Mouse (Mus musculus): Measurements from ENCODE around the gene Cebpb. TPM values are rescaled to one million over a fixed set of nuclear protein-coding genes. Genes with fewer than 3 reads are reported as not detected.
A peak's percentile ranks its signal among the peaks of the same experiment; 100 is the strongest.
"Not testable (repeated sequence)": the region's sequence is repeated elsewhere in the genome, so short reads cannot be mapped to it uniquely, and the experiment has no call there.

The Cebpb gene
- polyA plus RNA-seq (2015; fragmentation: Nextera tagmentation; extraction: Ambion mirVana) = 2.0 and 4.5 TPM in 2 replicates

DNA sequence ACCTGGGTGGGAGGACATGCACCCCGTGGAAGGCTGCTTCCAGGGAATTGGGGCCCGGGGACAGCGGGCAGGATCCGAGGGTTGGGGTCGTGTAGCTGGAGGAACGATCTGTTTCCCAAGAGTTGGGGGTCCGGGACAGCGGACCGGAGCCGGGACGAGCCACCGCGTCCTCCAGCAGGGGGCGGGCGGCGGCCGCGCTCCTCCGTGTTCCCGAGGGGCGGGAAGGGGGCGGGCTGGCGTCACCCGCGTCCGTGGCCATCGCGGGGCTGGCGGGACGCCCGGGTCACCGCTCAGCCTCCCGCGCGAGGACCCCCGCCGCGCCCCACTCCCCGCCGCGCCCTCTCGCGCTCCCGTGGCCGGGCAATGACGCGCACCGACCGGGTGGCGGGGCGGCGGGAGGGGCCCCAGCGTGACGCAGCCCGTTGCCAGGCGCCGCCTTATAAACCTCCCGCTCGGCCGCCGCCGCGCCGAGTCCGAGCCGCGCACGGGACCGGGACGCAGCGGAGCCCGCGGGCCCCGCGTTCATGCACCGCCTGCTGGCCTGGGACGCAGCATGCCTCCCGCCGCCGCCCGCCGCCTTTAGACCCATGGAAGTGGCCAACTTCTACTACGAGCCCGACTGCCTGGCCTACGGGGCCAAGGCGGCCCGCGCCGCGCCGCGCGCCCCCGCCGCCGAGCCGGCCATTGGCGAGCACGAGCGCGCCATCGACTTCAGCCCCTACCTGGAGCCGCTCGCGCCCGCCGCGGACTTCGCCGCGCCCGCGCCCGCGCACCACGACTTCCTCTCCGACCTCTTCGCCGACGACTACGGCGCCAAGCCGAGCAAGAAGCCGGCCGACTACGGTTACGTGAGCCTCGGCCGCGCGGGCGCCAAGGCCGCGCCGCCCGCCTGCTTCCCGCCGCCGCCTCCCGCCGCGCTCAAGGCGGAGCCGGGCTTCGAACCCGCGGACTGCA is at the start of gene Cebpb:
TSS of gene Cebpb (plus strand) at position 418 of the 954 bp plus-strand sequence.
- Histone ChIP-seq H3K9me3 (no peaks in the 10 kb centered on the region), H3K36me3 (no peaks in the 10 kb centered on the region), H3K4me3 (peak within 1 kb of the TSS; percentile 81), H3K4me2 (peak within 1 kb of the TSS; percentile 93), H3K4me1 (peaks cover 26% of the 10 kb centered on the region), H3K9ac (peak within 1 kb of the TSS; percentile 91), H3K27me3 (replicated peaks) (peaks cover 40% of the 10 kb centered on the region), H3K27ac (replicated peaks) (peak within 1 kb of the TSS; percentile 75)
- under 1% methylated on average over 124 of the region's 147 CpGs for WGBS
- peak; percentile 44; the same call in 1 of the 2 replicates for ATAC-seq (ENCODE audit: extremely low read depth, insufficient number of reproducible peaks, low FRiP score, low TSS enrichment)

DNA sequence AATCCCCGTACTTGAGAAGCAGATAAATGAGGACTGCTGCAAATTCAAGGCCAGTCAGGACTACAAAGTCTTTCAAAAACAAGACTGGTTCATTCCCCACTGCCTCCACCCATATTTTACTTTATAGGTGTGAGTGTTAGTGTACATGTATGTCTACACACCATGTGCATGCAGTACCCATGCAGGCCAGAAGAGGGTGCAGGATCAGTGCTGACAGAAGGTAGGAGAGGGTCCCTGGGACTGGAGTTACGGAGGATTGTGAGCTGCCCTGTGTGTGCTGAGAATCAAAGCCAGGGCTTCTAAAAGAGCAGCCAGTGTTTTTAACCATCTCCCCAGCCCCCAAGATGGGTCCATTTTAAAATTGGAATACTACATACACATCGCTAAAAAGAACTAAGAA is 48.4 kb upstream of the Cebpb start:
- H3K9ac ChIP-seq = no peak overlapping the region
- no peak for ATAC-seq (ENCODE audit: extremely low read depth, insufficient number of reproducible peaks, low FRiP score, low TSS enrichment)
- H3K27ac ChIP-seq (replicated peaks) = no peak overlapping the region
- peaks cover 31% of the 10 kb centered on the region for H3K36me3 ChIP-seq
- H3K4me2 ChIP-seq = no peak overlapping the region
- 73% methylated on average over 3 of the region's 3 CpGs for WGBS
- 0 out of 2 replicates have a peak, but pooled peaks cover 5% of the 10 kb centered on the region for H3K9me3 ChIP-seq
- no peak overlapping the region for H3K4me3 ChIP-seq
- no peaks in the 10 kb centered on the region for H3K4me1 ChIP-seq
- no peaks in the 10 kb centered on the region for H3K27me3 ChIP-seq (replicated peaks)

DNA sequence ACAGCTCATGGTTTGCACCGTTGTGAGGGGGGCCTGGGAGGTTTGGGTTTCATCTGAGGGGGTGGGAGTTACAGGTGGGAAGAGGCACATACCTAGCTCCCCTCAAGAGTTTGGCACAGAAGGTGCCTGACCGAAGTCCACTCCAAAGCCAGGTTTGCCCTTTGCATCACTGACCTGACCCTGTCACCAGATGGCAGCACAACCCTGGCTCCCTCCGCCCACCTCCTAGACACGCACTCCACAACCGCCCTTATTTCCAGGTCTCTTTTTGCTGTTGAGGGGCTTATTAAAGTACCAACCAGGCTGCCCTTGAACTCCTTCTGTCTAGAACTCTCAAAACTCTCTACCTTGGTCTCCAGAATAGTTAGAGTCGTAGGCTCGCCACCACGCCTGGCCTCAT is 47.4 kb upstream of the Cebpb start:
- H3K4me1 ChIP-seq = no peaks in the 10 kb centered on the region
- H3K36me3 ChIP-seq = peaks cover 41% of the 10 kb centered on the region
- H3K9me3 ChIP-seq = no peaks in the 10 kb centered on the region
- no peak overlapping the region for H3K27ac ChIP-seq (replicated peaks)
- H3K4me2 ChIP-seq = no peak overlapping the region
- WGBS = 41% methylated on average over 8 of the region's 8 CpGs
- H3K9ac ChIP-seq = no peak overlapping the region
- no peak overlapping the region for H3K4me3 ChIP-seq
- no peak for ATAC-seq (ENCODE audit: extremely low read depth, insufficient number of reproducible peaks, low FRiP score, low TSS enrichment)
- H3K27me3 ChIP-seq (replicated peaks) = no peaks in the 10 kb centered on the region

DNA sequence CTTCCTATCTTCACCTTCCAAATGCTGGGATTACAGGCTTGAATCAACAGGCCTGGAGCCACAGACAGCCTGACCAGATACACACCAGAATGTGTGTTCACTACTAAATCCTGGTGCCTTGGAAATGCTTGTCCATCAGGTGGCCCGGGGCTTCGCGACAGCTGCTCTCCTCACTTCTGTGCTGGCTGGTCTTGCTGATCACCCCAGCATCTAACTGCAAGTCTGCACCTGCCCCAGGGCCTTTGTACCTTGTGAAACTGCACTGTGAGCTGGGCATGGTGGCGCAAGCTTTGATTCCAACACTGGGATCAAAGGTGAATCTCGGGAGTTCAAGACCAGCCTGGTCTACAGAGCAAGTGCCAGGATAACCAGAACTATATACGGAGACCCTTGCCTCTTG is 46.6 kb upstream of the Cebpb start:
- Histone ChIP-seq H3K36me3 (peaks cover 42% of the 10 kb centered on the region), H3K4me3 (no peak overlapping the region), H3K4me2 (no peak overlapping the region), H3K27ac (replicated peaks) (no peak overlapping the region), H3K4me1 (no peaks in the 10 kb centered on the region), H3K9me3 (no peaks in the 10 kb centered on the region), H3K27me3 (replicated peaks) (no peaks in the 10 kb centered on the region), H3K9ac (no peak overlapping the region)
- 90% methylated on average over 6 of the region's 6 CpGs for WGBS
- no peak for ATAC-seq (ENCODE audit: extremely low read depth, insufficient number of reproducible peaks, low FRiP score, low TSS enrichment)

DNA sequence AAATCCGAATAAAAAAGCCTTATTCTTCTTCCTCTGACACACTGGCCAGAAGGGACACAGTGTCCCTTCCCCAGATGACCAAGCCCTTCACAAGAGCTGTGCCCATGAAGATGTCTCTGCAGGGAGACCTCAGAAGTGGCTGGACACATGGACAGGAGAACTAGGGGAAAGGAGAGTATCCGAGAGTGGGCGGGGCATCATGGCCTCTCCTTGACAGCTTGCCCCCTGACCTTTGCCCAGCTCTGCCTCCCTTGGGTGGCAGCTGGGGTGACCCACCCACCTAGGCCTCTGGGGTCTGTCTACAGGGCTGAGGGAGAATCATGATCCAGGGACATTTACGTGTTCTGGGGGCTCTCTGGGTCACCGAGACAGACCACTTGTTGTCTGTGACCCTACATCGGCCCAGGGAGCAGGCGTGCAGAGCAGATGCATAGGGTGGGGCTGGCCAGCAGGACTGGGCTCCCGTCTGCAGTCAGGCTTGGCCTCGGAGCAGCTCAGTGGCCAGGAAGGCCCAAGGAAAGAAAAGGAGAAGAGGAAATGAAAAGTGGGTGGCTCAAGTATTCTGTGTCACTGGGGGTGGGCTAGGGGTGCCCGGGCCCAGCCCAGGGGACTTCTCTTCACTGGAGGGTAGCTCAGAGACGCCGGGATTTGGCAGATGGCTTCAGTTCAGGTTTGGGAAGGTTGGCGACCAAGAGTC is 45.2 kb upstream of the Cebpb start:
- not testable (repeated sequence) for H3K4me2 ChIP-seq; H3K9ac ChIP-seq; H3K27ac ChIP-seq (replicated peaks); H3K4me1 ChIP-seq; H3K4me3 ChIP-seq; H3K9me3 ChIP-seq; H3K27me3 ChIP-seq (replicated peaks)
- WGBS = 80% methylated on average over 13 of the region's 13 CpGs
- ATAC-seq (ENCODE audit: extremely low read depth, insufficient number of reproducible peaks, low FRiP score, low TSS enrichment) = 0 out of 2 replicates have a peak, but pooled peaks have one; percentile 27
- H3K36me3 ChIP-seq = peaks cover 49% of the 10 kb centered on the region

DNA sequence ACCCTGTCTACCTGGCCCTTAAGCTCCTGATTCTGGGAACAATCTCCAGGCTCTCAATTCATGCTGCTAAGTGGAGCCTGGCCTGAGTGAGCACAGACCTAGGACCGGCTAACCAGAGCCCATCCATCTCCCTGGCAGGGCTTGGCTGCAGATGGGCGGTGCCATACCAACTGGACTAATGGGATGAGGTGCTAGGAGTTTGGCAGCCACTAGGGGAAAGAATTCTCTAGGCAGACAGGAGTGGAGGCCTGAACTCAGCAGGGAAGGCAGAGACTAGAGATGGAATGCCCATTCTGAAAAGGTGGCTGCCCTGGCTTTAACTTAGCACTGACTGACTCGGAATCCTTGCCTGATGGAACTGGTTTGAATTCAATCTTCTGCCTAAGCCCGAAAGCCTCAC is 42.3 kb upstream of the Cebpb start:
- no peaks in the 10 kb centered on the region for H3K27me3 ChIP-seq (replicated peaks)
- no peak overlapping the region for H3K9ac ChIP-seq
- H3K4me3 ChIP-seq = no peak overlapping the region
- H3K9me3 ChIP-seq = no peaks in the 10 kb centered on the region
- H3K36me3 ChIP-seq = peaks cover 64% of the 10 kb centered on the region
- no peak for ATAC-seq (ENCODE audit: extremely low read depth, insufficient number of reproducible peaks, low FRiP score, low TSS enrichment)
- H3K4me2 ChIP-seq = no peak overlapping the region
- no peaks in the 10 kb centered on the region for H3K4me1 ChIP-seq
- WGBS = 74% methylated on average over 4 of the region's 4 CpGs
- H3K27ac ChIP-seq (replicated peaks) = no peak overlapping the region

DNA sequence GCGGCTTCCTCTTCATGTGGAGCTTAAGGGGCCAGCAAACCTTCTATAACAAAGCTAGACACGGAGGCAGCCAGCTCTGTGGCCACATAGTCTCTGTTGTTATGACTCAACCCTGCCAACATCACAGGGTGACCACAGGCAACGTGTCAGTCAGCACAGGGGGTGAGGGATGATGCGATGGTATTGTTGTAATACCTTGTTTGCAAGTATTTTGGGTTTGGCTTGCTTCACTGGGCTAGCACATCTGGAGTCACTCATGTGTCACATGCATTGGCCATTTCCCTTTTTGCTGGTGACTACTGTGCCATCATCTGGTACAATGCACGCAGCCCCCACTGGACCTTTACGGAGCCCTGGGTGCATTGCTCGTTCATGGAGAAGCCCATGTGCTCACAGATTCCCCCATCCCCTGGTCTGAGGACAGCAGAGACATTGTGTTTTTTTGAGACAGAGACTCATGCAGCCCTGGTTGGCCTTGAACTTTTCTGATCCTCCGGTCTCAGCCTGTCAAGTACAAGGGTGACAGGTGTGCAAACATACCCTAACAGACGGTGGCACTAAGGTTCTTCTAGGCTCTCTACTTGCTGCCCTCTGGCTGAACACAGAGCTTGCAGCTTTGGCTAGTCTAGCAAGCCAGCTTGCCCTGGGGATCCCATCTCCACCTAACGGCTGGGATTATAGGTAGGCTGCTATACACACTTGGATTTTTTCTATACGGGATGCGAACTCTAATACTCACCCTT is 39.3 kb upstream of the Cebpb start:
- Histone ChIP-seq H3K4me1 (peaks cover 1% of the 10 kb centered on the region; the same call in 1 of the 2 replicates), H3K36me3 (peaks cover 69% of the 10 kb centered on the region), H3K9ac (no peak overlapping the region), H3K27ac (replicated peaks) (no peak overlapping the region), H3K4me2 (no peak overlapping the region), H3K4me3 (no peak overlapping the region), H3K9me3 (no peaks in the 10 kb centered on the region), H3K27me3 (replicated peaks) (no peaks in the 10 kb centered on the region)
- ATAC-seq (ENCODE audit: extremely low read depth, insufficient number of reproducible peaks, low FRiP score, low TSS enrichment) = no peak
- WGBS = 83% methylated on average over 12 of the region's 12 CpGs

DNA sequence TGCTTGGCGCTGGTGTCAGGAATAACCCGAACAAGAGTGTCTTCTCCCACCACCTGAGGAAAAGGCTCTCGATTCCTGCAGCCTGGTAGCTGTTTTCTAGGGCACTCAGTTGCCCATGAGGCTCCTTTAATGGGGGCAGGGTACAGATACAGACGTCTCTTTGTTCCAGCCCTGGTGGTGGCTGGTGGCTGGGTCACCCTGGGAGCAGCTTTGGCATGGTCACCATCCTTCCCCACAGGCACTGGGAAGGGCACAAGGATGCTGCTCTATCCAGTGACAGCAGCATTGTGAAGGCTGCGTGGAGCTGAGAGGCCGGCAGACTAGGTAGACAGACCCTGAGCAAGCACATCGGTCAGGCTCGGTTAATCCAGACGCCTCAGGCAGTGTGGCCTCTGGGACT is 37.1 kb upstream of the Cebpb start:
- 84% methylated on average over 9 of the region's 9 CpGs for WGBS

DNA sequence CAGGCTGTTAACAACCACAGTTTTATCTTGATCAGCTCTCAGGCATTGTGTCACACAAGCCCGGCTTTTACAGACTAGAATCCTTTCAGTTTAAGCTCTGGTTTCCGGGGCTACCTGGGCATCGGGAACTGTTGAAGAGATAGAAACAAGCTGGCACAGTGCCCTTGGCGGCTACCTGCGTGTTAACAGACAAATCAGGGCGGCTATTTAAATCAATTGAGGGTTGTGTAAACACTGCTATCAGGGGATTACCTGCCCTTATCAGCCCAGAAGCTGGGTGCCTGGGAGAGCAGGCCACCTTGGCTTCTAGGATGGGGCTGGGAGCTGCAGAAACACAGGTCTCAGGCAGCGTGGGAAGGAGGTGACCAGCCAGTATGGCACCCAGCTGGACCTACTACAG is 36.0 kb upstream of the Cebpb start:
- Histone ChIP-seq H3K4me2 (no peak overlapping the region), H3K4me3 (no peak overlapping the region), H3K4me1 (peaks cover 15% of the 10 kb centered on the region), H3K36me3 (peaks cover 63% of the 10 kb centered on the region), H3K9me3 (no peaks in the 10 kb centered on the region), H3K27me3 (replicated peaks) (no peaks in the 10 kb centered on the region), H3K27ac (replicated peaks) (no peak overlapping the region), H3K9ac (no peak overlapping the region)
- ATAC-seq (ENCODE audit: extremely low read depth, insufficient number of reproducible peaks, low FRiP score, low TSS enrichment) = no peak
- WGBS = 68% methylated on average over 7 of the region's 7 CpGs

More for the DNA sequence above, 37.1 kb upstream of the Cebpb start:
- no peaks in the 10 kb centered on the region for H3K27me3 ChIP-seq (replicated peaks)
- no peak overlapping the region for H3K9ac ChIP-seq
- no peak overlapping the region for H3K4me3 ChIP-seq
- H3K4me1 ChIP-seq = peaks cover 4% of the 10 kb centered on the region; the same call in 1 of the 2 replicates
- no peak for ATAC-seq (ENCODE audit: extremely low read depth, insufficient number of reproducible peaks, low FRiP score, low TSS enrichment)
- H3K36me3 ChIP-seq = peaks cover 56% of the 10 kb centered on the region
- no peak overlapping the region for H3K27ac ChIP-seq (replicated peaks)
- no peak overlapping the region for H3K4me2 ChIP-seq
- H3K9me3 ChIP-seq = no peaks in the 10 kb centered on the region

DNA sequence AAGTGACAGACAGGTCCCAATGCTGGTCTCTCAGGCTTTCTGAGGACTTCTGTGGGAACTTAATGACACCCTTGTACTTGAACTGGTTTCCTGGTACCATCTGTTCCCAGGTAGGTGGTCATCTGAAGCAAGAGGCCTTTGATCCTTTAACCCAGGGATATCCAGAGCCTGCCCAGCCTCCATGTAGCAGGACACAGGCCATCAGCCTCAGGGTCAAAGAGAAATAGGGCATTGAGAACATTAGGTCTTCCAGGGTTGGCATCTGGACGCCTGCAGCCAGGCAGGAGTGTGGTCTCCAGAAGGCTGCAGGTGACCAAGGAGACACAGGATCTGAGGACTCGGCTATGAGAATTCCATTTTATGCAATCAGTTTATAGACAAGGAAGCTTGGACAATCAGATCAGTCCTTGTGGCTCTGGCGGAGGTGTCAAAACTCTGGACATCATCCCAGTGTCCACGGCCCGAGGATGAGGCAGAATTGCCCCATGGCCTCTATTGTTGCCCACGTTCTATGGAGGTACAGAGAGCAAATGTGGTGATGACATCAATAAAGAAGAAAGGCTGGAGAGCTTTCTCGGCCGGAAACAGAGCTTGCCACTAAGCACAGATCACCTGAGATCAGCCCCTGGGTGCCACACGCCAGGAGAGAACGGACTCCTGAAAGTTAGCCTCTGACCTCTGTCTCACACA is 33.7 kb upstream of the Cebpb start:
- Histone ChIP-seq H3K27me3 (replicated peaks) (no peaks in the 10 kb centered on the region), H3K36me3 (peaks cover 50% of the 10 kb centered on the region), H3K4me1 (peaks cover 38% of the 10 kb centered on the region), H3K9ac (no peak overlapping the region), H3K4me2 (no peak overlapping the region), H3K27ac (replicated peaks) (no peak overlapping the region), H3K9me3 (no peaks in the 10 kb centered on the region), H3K4me3 (no peak overlapping the region)
- WGBS = 82% methylated on average over 10 of the region's 10 CpGs
- ATAC-seq (ENCODE audit: extremely low read depth, insufficient number of reproducible peaks, low FRiP score, low TSS enrichment) = no peak

Data from heart, embryonic 13.5 days (tissue).